Mouse (Mus musculus) embryo, embryonic 10.5 days (tissue): ENCODE measurements around the gene Jarid2.

ENCODE experiments used
- DNase-seq: peaks from one replicate; pipeline ENCODE4 v3.0.0-alpha.2; 2015; ENCODE audit warnings: low spot score

The Jarid2 gene

GRCm38 (mm10) chr13:44781126-44781525 is 51.9 kb downstream of the Jarid2 start:
- DNase-seq = no peak

GRCm38 (mm10) chr13:44784551-44784950 is 55.3 kb downstream of the Jarid2 start:
- no peak for DNase-seq

- DNase-seq = peak; percentile 78
Measured at GRCm38 (mm10) chr13:44786291-44786690, 57.0 kb downstream of the Jarid2 start.

GRCm38 (mm10) chr13:44788352-44789125 is 59.3 kb downstream of the Jarid2 start:
- no peak for DNase-seq

GRCm38 (mm10) chr13:44789982-44790381 is 60.7 kb downstream of the Jarid2 start:
- DNase-seq = no peak

- no peak for DNase-seq
Measured at GRCm38 (mm10) chr13:44792361-44792892, 63.2 kb downstream of the Jarid2 start.

GRCm38 (mm10) chr13:44795891-44796290 is 66.6 kb downstream of the Jarid2 start:
- DNase-seq = peak; percentile 64

GRCm38 (mm10) chr13:44796775-44797174 is 67.5 kb downstream of the Jarid2 start:
- no peak for DNase-seq

- no peak for DNase-seq
Measured at GRCm38 (mm10) chr13:44798280-44798679, 69.0 kb downstream of the Jarid2 start.

- DNase-seq = no peak
Measured at GRCm38 (mm10) chr13:44799166-44799565, 69.9 kb downstream of the Jarid2 start.

GRCm38 (mm10) chr13:44800059-44800458 is 70.8 kb downstream of the Jarid2 start:
- no peak for DNase-seq

- peak; percentile 73 for DNase-seq
Measured at GRCm38 (mm10) chr13:44804876-44805275, 75.6 kb downstream of the Jarid2 start.

GRCm38 (mm10) chr13:44808307-44808706 is 79.0 kb downstream of the Jarid2 start:
- no peak for DNase-seq

- DNase-seq = no peak
Measured at GRCm38 (mm10) chr13:44811021-44811420, 81.7 kb downstream of the Jarid2 start.

GRCm38 (mm10) chr13:44811601-44812000 is 82.3 kb downstream of the Jarid2 start:
- DNase-seq = no peak

- no peak for DNase-seq
Measured at GRCm38 (mm10) chr13:44812381-44812780, 83.1 kb downstream of the Jarid2 start.

- DNase-seq = peak; percentile 32
Measured at GRCm38 (mm10) chr13:44819400-44819799, 90.1 kb downstream of the Jarid2 start.

- DNase-seq = no peak
Measured at GRCm38 (mm10) chr13:44822578-44822977, 93.3 kb downstream of the Jarid2 start.

- no peak for DNase-seq
Measured at GRCm38 (mm10) chr13:44828903-44829302, 99.6 kb downstream of the Jarid2 start.

- DNase-seq = no peak
Measured at GRCm38 (mm10) chr13:44832104-44832503, 102.8 kb downstream of the Jarid2 start.

GRCm38 (mm10) chr13:44832866-44833265 is 103.6 kb downstream of the Jarid2 start:
- DNase-seq = no peak

- DNase-seq = peak; percentile 76
Measured at GRCm38 (mm10) chr13:44833353-44833752, 104.1 kb downstream of the Jarid2 start.

GRCm38 (mm10) chr13:44837445-44837844 is 108.2 kb downstream of the Jarid2 start:
- DNase-seq = no peak
